Mouse (Mus musculus) adrenal gland, postnatal 36 days (tissue): ENCODE measurements around the gene Bpnt1. TPM values are rescaled to one million over a fixed set of nuclear protein-coding genes. Genes with fewer than 3 reads are reported as not detected.
"Not testable (repeated sequence)": the region's sequence is repeated elsewhere in the genome, so short reads cannot be mapped to it uniquely, and the experiment has no call there.

Source experiments
- DNase-seq, 2 experiments: peaks; one replicate each; pipeline ENCODE4 v3.0.0; 2021; ENCODE audit warnings: mixed read lengths in 1 of 2
- long read RNA-seq, 2 experiments: library from polyadenylated mRNA; stranded (forward); transcript quantifications; one replicate each; pipeline ENCODE4 v2.0.0; 2021; ENCODE audit warnings: borderline sequencing depth in 2 of 2
- total RNA-seq, 2 experiments: library from RNA; stranded (reverse); gene quantifications; 2 replicates each; pipeline ENCODE4 v1.2.3; 2021

Gene Bpnt1
- 100 to 1,000 TPM; 105 to 124 TPM for total RNA-seq
- long read RNA-seq, experiment 1, transcript Bpnt1-201 (9 exons, 2,200 nt): major isoform, 83 of 107 reads
- long read RNA-seq, experiment 1, transcript Bpnt1-205 (10 exons, 1,226 nt): minor isoform, 5 of 107 reads
- long read RNA-seq, experiment 1, partial matches to known transcripts: 2 of 107 reads
- long read RNA-seq, experiment 1, other reads (novel, unspliced or antisense): 14 of 107 reads
- long read RNA-seq, experiment 2, transcript Bpnt1-201 (9 exons, 2,200 nt): major isoform, 20 of 27 reads
- long read RNA-seq, experiment 2, partial matches to known transcripts: 1 of 27 reads
- long read RNA-seq, experiment 2, other reads (novel, unspliced or antisense): 5 of 27 reads

DNA sequence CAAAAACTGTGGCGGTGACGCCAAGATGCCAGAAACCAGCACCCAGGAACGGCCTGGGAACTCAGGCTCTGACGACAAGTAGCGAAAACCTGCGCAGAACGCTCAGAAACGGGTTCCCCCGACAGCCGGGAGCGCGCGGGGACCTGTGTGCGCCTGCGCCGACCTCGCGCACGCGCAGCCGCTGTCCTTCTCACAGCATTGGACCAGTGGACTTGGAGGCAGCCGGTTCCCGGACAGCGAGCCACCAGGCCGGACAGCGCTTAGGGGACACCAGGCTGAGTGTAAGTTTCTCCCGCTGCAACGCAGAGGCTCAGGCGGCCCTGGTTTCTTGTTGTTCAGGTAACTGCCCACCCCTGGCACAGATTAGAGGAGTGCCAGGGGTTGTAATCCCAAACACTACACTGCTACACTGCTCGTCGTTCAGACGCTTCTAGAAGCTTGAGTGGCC lies at the start of gene Bpnt1:
Gene Bpnt1 (plus strand): TSS at position 167 of the 448 bp plus-strand sequence.
- DNase-seq: peak; percentile 94 to 95

GRCm38 (mm10) chr1:185282846-185283245 lies 49.1 kb upstream of the Bpnt1 start:
- DNase-seq: peak in 1 of 2 experiments; percentile 37

DNA sequence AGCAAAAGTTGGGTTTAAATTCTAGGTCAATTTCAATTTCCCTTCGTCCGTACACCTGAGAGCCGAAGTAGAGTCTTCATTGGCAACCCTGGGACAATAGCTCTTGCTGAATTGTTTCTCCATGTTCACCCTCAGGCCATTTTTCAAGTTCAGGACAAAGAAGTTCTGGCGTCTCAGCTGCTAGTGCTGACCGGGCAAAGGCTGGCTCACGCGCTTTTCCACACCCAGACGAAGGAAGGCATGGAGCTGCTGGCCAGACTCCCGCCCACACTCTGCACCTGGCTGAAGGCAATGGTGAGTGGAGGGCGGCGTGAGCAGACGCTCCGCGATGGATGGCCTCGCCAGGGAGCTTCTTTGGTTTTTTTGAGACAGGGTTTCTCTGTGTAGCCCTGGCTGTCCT lies 48.7 kb upstream of the Bpnt1 start:
- no peak for DNase-seq

DNA sequence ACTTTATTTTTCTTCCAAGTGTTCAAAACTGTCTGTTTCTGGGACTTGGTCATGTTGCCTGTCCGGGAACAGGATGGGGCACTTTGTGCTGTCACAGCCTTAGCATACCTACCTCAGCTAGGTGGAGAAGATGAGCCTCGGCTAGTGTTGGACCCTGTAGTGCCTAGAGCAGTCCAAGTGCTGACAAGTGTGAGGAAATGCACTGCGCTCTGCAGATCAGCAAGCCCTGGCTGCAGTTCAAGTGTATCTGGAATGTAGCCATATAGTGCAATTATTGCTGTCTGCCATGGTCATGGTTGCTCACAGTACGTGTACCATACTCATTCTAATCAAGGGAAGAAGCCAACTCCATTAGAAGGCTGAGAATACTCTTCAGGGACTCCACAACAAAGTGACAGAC lies 47.2 kb upstream of the Bpnt1 start:
- peak; percentile 80 to 85 for DNase-seq

GRCm38 (mm10) chr1:185285171-185285570 lies 46.8 kb upstream of the Bpnt1 start:
- DNase-seq: peak; percentile 78 to 86

- DNase-seq: no peak
These were observed 44.9 kb upstream of the Bpnt1 start for GRCm38 (mm10) chr1:185287066-185287465.

DNA sequence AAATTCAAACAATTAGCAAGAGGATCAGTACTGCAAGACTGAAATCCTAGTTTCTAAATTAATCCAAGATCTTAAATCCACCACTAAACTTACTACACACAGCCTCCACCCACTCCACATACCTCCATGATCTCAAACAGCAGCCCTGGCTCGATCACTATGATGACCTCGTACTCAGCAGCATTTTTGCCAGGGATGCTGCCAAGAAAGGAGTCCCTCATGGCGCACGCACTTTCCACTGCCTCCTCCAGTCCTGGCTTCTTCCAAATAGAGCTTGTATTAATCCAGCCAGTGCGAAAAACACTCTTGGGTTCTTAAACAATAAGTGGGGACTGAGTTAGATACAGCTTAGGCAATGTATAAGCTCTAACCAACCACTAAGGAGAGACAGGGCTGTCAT lies 42.7 kb upstream of the Bpnt1 start:
- peak in 1 of 2 experiments; percentile 24 for DNase-seq

DNA sequence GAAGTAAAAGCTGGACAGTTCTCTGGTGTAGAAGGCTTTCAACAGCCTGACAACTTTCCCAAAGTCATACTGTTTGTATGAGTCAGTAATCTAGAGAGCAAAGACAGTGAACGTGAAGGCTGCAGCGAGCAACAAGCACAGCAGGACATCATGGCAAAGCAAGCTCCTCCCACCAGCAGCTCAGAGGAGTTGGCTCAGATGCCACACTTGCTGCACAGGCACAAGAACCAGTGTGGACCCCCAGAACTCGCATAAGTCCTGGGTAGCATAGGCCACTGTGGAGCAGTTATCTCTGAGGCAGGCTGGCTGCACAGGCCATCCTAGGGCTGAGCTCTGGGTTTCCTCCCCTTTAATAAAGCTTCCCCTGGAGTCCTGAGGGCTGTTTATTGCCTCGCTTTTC lies 40.6 kb upstream of the Bpnt1 start:
- DNase-seq: no peak

DNA sequence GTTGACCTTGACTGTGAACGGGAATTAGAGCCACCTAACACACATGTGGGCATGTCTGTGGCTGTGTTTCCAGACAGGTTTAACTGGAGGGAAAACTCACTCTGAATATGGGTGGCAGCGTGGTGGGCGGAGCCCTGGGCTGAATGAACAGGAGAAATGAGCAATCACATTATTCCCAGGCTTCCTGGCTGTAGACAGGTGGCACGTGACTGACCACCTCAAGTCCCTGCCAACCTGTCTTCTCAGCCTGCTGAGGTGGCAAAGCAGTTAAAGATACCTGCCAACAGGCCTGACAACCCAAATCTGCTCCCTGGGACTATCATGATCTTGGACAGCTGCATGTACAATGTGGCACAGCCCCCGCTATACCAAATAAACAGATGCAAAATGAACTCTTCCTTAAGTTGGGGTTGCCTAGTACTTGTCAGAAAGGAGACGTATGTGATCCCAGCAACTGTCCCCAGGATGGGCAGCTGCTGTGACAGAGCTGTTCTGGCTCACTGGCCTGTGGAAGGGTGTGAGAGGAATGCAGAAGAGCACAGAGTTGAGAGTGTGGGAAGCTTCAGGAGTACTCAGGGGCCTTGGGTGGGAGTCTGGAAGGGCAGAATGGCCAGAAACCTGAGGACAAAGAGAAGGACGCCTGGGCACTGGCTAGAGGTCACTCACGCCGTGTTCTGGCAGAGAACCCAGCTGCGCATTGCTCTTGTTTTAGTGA lies 39.1 kb upstream of the Bpnt1 start:
- DNase-seq: no peak

DNA sequence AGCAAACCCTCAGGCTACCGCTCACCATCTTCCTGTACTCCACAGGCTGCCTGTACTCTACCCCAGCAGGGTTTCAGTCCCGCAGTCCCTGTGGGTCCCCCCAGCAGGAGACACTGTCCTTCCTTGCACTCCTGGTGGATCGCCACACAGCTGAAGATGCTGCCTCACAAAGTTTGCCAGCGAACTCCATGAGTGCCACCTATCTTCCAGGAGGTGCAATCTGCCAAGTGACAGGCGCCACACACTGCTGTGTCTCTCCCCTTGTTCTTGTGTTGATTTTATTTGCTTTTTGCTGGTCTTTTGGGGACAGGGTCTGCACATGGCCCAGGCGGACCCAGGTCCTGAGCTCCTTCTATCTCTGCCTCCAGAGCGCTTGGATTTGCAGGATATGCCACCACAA lies 35.1 kb upstream of the Bpnt1 start:
- no peak for DNase-seq

GRCm38 (mm10) chr1:185298496-185298895 lies 33.5 kb upstream of the Bpnt1 start:
- peak in 1 of 2 experiments; percentile 49 for DNase-seq

DNA sequence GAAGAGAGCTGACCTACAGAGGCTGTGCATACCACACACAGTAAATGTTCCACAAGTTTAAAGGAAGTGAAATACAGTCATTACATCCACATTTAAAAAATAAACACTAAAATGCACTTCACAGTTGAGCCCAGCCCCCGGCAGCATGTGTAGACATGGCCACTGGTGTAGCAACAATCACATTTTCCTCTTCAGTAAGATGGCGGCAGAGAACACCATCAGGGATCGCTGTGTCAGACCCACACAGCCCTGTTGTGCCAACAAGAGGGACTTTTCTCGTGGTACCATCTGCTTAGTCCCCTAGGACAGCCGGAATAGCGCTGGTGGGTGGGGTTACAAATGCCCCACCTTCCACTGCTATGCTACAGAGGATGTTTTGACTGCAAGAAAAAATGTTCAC lies 29.1 kb upstream of the Bpnt1 start:
- no peak for DNase-seq

GRCm38 (mm10) chr1:185306836-185307235 lies 25.1 kb upstream of the Bpnt1 start:
- DNase-seq: no peak

DNA sequence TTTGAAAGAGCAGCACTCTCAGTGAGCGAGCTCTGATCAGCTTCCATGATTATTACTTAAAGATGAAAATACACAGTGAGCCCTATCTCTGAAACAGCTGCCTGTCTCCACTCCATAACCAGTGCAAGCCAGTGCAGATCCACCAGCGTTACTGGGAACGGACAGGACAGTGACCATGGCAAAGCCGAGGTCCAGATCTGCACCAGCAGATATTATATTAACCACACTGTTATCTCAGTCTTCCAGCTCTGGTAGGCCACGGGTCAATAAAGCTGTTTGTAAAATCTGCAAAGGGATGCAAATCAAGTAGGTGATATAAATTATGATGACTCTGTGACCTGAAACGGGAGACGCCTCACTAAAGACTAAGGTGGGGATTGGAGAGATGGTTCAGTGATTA lies 24.3 kb upstream of the Bpnt1 start:
- DNase-seq: no peak

GRCm38 (mm10) chr1:185308334-185308733 lies 23.6 kb upstream of the Bpnt1 start:
- no peak for DNase-seq

DNA sequence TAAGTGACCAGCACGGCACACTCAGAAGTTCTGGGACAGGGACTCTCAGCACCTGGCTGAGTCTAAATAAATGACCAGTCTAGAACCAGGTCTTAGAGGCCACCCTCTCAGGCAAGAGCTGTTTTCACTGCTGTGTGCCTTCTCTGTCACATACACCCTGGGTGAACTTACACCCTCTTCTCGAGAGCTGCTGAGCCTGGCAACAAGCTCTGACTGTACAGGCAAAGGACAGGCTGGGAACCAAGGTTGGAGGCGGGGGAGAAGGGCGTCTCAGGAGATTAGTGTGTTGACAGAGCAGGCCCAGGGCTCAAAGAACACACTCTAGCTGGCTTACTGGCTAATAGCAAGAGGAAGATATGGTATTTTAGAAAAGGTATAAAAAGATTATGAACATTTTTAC lies 23.0 kb upstream of the Bpnt1 start:
- peak; percentile 47 to 52 for DNase-seq

- DNase-seq: no peak
These were observed 20.0 kb upstream of the Bpnt1 start for GRCm38 (mm10) chr1:185311949-185312348.

- DNase-seq: no peak
These were observed 17.4 kb upstream of the Bpnt1 start for GRCm38 (mm10) chr1:185314546-185314945.

GRCm38 (mm10) chr1:185315846-185316568 lies 15.9 kb upstream of the Bpnt1 start:
- DNase-seq: no peak

DNA sequence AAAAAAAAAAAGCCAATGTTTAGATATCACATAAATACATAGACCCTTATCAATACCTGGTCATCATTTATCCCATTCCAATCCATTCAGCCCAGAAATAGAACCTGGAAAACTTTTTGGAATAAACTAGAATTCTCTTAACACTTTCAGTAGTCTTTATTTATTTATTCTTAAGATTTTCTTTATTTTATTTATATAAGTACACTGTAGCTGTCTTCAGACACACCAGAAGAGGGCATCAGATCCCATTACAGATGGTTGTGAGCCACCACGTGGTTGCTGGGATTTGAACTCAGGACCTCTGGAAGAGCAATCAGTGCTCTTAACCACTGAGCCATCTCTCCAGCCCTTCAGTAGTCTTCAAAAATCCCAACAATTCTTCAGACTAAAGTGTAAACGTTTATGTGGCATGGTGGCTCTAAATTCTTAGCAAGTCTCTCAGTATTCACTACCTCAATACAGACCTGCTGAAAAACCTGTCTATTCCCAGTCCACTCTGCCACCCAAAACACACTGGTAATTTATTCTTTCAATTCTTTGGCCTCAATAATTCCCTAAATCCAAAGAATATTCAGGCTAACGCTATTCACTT lies 4.1 kb upstream of the Bpnt1 start:
- not testable (repeated sequence) for DNase-seq

DNA sequence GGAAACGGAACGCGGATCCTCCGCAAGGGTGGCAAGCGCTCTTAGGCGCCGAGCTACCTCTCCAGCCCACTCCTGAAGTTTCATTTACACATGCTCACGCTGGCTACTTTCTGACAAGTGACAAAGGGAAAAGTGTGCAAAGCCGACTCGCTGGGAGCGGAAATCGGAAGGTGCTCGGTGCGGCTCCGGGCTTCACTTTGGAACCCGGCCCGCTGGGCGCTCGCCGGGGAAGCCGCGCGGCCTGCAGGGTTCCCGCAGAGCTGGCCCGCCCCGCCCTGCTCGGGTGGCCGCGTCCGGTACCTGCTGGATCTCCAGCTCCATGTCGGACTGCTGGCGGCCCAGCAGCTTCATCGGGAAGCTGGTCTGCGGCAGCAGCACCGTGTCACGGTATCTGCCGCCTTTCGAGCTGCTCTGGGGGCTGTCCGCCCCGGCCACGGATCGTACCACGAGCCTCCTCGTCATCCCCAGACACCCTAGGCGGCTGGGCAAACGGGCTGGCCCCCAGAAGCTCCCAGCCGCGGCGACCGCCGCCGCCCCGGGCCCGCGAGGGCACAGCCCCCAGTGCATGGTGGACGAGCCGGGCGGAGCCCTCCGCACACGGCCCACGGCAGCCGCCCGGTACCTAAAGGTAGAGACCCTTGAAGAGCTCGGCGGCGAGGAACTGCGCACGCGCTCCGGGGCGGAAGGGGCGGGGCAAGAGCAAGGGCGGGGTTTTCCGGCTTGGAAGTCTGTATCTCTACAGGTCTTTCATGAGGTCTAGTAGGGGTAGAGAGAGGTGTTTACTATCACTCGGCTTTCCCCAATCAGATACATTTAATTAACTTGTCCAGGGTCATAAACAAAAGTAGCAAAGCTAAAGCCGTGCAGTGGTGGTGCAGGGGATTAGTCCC lies 3.0 kb upstream of the Bpnt1 start, which contains the start of gene Iars2:
Gene Iars2 (minus strand): TSS at position 676 of the 890 bp plus-strand sequence.
- peak; percentile 93 to 95 for DNase-seq
